Mouse (Mus musculus) R1 (cell line): ENCODE results near the gene Ehd4.

Experiments
- DNase-seq: peaks from one replicate; pipeline ENCODE4 v3.0.0-alpha.2; 2018; ENCODE audit warnings: low read depth, low spot score

Gene Ehd4

DNA sequence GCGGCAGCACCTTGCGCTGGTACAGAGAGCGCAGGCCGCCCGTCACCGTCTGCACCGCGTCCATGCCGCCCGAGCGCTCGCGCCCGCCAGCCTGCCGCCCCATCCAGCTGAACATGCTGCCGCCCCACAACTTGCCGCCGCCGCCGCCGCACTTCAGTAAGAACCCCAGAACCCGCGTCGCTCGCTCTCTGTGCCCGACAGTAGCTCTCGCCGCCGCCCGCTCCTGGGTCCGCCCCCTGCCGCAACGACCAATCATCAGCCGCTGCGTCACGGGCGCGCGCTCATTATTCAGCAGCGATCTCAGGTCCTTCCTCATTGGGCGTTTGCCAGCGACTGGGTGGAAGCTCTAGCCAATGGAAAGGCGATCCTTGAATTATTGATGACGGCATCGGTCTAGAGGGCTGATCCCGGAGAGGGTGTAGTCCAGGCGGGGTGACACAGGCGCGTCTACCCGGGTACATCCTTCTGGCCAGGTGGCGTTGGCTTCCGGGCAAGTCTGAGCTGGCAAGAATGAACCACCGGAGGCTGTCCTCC is at the start of gene Ehd4:
TSS of gene Ehd4 (minus strand) at position 246 of the 534 bp plus-strand sequence.
- DNase-seq, result peak; percentile 99

DNA sequence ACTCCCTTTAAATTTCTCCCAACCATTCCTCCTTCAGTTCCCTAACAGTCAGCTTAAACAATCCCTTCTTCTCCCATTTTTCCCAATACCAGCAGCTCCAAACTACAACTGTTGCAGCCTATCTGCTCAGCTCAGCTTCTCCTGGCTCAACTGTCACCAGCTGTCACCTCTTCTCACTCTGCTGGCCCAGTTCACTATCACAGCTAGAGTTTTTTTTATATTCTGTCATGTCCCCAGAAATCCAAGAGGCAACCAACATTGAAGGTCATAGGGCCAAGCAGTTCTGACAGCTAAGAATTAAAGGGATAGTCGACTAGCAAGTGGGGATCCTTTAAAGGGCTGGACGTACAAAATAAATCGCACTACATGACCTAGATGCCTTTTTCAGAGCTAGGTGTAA is 49.3 kb upstream of the Ehd4 start:
- DNase-seq, result no peak

DNA sequence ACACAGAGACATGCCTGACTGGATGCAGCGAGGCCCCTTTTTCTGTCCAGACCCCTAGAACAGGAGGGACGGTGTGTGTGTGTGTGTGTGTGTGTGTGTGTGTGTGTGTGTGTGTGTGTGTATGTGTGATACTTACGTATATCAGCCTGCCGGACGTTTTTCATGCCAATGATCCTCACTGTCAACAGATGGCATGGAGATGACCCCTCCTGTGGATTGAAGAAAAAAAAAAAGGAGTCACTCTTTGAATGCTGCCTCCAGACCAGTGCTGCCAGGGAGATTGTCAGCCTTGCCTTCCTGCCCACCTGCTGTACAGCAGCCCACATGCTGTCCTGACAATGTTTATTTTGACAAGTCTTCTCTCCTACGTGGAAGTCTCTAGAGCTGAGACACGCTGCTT is 45.7 kb upstream of the Ehd4 start:
- DNase-seq, result no peak

DNA sequence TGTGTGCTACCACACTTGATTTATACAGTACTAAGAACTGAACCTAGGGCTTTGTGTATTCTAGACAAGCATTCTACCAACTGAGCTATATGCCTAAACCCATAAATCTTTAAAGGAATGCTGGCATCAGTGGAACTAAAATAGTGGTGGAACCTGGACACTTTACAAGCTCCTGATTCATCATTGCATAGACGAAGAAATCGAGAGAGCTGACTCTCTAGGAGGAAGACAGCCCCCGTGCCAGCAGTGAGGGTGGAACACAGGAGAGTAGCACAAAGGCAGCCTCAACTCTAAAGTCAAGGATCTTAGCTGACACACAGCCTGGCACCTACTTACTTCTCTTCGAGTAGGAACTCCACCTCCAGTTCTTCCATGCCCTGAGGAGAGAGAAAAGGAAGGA is 33.8 kb upstream of the Ehd4 start:
- no peak for DNase-seq

DNA sequence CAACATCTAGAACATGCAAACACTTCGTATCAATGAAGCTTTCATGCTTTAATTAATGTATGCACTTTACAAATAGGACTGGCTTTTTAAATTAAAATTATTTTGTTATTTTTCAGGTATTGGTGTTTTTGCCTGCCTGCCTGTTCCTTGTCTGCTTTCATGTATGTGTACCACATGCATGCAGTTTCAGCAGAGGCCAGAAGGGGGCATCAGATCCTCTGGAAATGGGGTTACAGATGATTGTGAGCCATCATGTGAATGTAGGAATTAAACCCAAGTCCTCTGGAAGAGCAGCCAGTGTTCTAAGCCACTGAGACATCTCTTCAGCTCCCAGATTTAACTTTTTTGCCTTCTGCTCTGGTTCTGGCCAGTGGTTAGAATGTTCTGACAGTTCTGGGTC is 33.2 kb upstream of the Ehd4 start:
- DNase-seq, result peak; percentile 68

DNA sequence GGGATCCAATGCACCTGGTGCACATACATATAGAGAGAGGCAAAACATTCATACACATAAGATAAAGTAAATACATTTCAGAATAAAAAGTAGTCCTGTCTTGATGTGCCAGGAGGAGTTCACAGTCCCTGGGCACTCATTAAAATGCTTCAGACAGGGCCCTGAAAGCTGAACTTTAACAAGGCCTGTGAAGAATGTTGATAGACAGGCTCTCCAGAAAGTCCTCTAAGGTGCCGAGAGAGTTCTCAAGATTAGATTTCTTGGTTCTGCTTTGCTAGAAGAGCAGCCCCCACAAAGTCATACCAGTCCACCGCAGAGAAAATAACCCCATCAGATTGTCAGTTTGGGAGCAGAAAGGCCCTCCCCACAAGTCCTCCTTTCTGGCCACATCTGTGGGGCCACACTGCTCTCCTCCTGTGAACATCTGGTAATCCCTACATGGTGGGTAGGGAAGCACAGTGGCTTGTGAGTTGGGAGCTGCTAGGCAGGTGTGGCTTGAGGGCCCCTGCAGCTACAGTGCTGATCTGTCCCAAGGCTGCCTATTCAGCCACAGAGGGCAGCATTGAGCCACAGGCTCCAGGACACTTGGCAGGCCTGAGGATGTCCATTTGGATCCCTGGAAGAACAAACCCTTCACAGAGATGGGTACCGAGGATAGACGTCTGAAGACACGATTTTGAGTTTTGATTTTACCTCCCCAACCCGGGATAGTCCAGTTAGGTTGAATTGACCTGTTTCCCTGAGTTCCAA is 31.3 kb upstream of the Ehd4 start:
- no peak for DNase-seq

DNA sequence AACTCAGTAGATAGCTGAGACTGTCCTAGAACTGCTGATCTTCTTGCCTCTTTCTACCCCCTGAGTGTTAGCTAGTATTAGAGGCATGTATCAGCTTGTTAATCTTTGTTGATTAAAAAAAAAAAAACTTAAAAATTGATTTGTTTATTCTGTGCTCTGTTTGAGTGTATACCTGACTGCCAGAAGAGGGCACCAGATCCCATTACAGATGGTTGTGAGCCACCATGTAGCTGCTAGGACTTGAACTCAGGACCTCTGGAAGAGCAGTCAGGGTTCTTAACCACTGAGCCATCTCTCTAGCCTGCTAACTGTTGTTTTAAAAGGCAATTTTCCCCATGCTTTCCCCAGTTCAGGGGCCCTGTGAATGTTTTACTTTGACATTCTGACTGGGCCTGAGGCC is 24.5 kb upstream of the Ehd4 start:
- no peak for DNase-seq

DNA sequence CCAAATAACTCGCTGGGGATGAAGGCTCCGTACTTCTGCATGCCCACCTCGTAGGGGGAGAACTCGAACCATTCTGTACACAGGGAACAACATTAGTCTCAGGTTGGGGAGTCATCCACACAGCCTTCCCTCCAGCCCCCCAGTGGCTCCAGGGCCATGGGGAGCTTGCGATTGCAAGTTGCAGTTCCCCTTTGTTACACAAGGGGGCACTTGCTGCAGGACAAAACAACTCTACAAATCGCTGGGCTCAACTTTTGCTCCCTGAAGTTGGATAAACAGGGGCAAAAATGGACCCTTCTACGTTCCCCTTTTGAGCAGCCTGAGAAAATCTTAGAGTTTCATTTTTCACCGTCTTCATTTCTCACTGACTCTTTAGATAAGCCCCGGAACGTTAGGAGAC is 19.3 kb upstream of the Ehd4 start:
- peak; percentile 83 for DNase-seq

DNA sequence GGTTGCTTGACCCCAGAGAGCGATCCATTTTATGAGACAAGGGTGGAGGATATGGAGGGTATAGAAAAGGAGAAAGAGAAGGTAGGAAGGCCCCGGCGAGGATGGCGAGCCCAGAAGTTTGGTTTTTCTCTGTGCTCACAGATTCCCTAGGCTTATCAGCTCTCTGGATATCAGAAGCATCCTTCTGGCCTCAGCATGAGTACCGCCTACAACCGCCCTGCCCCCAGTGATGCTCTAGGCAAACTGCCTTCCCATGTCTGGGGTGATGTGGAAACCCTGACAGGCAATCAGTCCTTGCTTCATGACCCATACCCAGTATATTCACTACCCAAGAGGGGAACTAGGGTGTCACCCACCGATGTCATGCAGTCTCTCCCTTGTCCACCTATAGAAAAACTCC is 17.0 kb upstream of the Ehd4 start:
- no peak for DNase-seq

DNA sequence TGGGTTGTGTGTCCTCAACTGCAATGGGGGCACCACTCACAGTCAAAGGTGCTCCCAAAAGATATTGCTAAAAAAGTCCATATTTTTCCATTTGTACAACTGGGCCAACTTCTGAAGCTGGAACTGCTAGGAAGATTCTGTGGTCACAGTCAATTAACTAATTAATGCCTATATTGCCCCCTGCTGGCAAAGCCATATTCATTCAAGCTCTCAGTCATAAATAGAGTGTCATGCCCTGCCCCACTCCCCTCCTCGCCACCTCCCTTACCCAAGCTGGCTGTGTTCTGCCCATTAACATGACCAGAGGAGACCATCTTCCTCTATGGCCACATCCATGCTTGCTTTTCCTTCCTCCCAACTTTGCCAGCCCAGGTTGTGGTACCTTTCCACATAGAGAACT is 16.3 kb upstream of the Ehd4 start:
- DNase-seq, result peak; percentile 37

DNA sequence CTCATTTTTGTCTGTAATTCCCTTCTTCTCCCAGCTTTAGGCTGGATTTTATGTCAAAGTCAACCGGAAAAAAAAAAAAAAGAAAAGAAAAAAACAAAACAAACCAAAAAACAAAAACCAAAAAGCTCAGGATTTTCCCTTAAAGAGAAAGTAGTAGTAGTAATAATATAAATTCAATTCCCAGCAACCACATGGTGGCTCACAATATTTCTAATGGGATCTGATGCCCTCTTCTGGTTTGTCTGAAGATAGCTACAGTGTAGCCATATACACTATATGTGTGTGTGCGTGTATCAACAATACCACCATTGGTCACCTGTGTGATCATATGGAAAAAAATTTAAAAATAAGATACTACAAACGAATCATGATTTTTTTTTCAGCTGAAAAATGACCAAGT is 15.0 kb upstream of the Ehd4 start:
- DNase-seq, result peak; percentile 20

DNA sequence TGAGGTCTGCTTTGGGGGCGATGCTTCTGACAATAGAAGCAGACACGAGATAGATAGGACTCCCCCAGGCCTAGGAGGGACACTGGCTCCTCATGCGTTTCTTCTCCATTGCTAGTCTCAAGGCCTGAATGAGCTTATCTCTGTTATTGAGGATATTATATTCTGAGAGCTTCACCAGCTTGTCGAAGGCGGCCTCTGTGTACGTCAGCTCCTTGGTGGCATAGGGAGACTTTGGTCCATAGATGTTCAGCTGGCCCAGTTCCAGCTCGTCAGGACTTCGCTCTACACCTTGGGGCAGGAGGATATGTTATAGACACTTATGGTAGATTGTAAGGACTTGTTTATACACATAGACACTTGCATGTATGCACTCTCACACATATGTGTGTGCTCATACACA is 13.4 kb upstream of the Ehd4 start:
- no peak for DNase-seq

DNA sequence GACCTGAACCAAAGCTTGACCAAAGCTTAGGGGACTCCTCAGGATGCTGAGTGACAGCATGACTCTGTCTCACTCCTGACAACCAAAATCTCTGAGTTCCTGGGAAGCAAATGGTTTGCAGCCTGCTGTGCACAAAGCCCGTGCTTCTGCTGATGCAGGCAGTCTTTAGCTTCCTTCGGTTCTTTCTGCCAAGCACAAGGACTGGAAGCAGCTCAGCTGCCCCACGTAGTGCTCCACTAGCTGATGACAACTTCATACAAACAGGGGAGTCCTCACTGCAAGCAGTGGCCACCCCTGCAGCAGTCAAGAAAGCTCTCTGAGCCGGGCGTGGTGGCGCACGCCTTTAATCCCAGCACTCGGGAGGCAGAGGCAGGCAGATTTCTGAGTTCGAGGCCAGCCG is 11.1 kb upstream of the Ehd4 start:
- no peak for DNase-seq

DNA sequence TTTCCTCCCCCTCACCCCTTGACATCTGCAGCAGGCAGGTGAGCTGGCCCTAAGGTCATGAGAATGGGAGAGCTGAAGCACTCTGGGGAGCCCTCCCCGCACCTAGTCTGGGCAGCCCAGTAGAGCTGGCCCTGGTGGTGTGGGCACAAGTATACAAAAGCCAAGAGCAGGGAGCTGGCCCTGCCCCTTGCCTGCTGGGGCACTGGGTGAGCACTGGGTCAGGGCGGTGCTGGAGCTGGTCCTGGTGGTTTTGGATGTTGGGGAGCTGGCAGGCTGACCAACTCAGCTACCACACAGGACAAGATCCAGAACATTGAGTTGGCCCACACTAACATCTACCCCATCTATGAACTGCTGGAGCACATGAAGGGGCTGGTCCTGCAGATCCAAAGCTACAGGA is 5.0 kb upstream of the Ehd4 start:
- DNase-seq, result no peak

DNA sequence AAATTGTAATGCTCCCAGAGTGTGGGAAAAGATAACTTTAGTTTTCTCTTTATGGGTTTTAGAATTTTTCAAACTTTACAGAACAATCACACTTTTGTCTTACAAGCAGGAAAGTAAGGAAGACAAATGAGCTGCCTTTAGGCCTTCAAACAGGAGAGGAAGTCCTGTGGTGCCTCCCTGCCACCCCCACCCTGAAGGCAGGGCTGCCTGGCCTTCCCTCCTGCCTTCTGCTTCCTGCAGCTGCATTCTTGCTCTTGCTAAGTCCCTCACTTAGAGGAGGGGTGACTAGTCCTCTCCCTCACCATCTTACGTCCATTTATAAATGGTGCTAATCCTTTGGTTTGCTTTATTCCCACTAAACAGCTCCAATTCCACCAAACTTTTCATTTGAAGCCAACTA is 4.4 kb upstream of the Ehd4 start:
- DNase-seq, result no peak

DNA sequence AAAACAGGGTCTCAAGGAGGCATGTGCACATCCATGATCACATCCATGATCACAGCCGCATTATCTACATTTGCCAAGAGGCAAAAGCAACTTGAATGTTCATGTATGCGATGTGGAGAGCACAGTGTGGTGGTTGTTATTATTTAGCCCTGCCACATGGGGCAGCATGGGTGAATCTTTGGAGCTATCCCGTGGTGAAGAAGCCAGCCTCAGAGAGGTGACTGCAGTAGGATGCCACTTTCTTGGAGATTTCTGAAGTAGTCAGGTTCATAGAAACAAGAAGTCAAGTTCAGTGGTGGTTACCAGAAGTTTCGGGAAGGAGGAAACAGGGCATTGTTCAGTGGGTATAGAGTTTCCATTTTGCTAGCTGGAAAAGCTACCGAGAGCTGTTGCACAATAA is 3.6 kb upstream of the Ehd4 start:
- no peak for DNase-seq

DNA sequence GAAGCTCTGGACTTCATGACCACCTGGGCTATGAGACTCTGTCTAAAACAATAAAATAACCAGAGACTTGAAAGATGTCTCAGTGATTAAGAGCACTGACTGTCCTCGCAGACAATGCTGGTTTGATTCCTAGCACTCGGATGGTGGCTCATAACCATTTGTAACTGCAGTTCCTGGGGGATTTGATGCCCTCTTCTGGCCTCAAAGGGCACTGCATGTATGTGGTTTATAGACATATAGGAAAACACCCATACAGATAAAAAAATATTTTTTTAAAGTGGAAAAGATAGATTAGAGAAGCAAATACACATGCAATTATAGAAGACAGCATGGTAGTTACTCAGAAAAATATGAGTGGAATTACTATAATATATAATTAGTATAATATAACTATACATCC is 3.2 kb upstream of the Ehd4 start:
- DNase-seq, result peak; percentile 39

DNA sequence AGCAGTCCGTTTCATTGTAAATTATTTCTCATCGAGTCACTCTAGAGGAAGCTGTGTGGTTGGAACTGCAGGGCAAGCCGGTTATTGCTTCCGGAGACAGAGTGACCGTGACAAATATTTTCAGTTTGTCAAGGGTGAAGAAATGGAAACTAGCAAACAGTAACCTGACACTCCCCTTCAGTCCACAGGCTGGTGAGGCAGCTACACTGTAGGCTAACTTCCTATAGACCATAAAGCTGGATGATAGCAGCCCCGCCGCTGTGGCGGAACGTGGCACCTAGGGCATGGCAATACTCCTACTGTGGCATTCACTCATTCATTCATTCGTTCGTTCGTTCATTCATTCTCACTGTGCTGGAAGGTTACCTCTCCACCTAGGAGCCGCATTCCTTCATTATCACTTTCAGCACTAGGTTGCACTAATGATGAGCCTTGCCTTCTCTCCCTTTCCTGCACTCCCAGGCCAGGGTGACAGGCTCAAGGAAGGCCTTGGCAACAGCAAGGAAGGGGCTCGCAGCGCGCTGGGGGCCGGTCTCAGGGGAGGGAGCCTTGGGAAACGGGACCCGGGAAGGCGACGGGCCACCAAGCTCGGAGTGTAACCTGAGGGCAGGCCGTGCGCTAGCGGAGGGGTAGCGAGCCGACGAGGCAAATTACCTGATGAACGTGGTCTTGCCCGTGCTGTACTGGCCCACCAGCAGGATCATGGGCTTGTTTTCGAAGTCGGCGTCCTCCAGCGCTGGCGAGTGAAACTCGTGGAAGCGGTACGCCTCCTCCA is 633 bp downstream of the Ehd4 start:
- DNase-seq, result peak; percentile 65

DNA sequence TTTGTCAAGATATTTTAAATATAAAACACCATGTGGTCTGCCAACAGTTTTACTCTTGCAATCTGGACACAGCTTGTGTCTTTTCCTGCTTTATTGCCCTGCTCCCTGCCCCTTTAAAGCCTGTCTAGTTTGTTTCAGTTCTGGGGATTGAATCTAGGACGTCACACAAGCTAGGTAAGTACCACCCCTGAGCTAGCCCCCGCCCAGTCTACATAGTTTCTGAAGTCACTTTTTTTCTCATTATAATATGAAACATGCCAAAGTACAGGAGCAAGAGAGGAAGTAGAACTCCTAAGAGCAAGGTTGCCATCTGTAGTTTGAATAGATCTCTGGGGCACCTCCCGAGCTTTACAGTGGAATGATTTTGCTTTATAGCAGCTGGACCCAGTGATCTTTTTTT is 3.8 kb downstream of the Ehd4 start:
- DNase-seq, result no peak

DNA sequence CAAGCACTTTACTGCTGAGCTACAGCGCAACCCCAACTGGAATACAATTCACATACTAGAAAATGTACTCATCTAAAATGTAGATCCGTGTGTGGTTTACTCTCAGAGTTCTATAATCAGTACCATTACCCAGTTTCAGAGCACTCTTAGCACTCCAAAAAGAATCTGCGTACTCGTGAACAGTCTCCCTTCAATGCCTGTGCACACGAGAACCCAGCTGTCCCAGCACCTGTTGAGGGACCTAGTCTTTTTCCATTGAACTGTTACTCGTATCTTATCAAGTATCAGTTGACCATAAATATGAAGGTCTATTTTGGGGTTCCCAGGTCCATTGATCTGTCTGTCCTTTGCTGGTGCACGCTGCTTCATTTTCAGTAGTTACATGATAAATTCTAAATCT is 4.8 kb downstream of the Ehd4 start:
- DNase-seq, result no peak

DNA sequence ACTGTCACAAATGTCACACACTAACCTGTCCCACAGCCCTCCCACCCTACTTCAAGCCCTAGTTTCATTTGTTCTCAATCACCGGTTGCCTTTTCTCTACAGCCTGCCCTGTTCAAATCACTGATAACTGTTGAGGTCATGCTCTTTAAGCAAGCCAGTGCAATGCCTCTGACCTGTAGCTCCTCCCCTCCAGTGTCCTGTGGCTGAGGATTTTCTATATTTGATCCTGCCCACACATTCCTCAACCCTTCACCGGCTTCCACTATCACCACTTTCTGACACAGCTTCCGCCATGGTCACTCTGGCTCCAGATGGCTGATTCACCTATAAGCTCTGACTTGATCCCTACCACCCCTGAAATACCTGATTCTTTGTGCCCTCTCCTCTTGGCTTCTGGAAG is 6.4 kb downstream of the Ehd4 start:
- peak; percentile 18 for DNase-seq

DNA sequence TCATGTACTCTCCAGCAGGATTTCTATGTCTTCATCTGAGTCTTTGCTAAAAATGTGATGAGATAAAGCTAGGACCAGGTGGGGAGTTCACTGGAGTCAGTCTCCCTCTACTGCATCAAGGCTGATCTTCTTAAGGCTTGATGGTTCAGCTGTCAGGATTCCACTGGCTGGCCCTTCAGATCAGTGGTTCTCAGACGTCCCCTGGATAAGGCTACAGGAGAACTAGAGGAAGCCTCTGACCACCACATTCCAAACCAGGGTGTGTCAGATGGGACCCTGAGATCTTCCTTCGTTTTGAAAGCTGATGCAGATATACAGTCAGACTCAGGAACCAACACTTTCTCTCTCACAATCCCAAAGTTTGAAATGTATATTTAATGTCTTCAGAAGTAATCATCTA is 7.0 kb downstream of the Ehd4 start:
- peak; percentile 51 for DNase-seq

DNA sequence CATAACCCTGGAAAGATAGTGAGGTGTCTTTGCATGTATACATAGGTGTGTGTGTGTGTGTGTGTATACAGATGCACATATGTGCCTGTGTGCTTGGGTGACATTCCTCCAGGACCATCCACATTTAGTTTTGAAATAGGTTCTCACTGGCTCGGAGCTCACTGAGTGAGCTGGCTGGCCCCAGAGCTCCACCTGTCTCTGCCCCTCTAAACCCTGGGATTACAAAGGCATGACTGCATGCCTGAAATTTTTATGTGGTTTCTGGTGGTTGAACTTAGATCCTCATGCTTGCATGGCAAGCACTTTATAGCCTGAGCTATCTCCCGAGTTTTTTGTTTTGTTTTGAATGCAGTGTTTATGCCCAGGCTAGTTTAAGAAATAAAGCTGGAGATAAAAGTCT is 7.9 kb downstream of the Ehd4 start:
- DNase-seq, result no peak
